Comparison of ENCODE assay signal across 8 mouse cellular contexts in the genomic region with DNA sequence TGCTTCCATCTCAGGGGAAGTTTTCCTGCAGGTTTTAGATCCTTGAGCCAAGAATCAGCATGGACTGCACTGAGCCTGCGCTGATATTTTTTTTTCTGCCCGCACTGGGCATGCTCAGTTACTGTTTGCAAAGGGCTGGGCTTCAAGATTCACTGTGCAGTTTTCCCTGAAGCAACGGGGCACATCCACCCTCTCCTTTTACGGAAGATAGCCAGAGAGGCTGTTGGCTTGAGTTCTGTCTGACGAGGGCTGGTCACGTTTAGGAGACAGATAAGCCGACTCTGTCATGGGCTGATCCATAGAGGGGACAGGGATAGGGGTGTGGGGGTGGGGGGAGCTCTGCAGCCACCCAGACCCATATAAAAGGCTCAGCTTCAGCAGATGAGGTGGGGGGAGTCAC. TPM values are rescaled to one million over a fixed set of nuclear protein-coding genes. Genes with fewer than 3 reads are reported as not detected.
DNase-seq lines count a peak whose midpoint lies in the region; ATAC-seq and TF ChIP-seq lines count a peak whose summit lies in the region.

No protein-coding gene starts in this region.

- ATAC-seq in hindbrain, embryonic 14.5 days (ENCODE audit: low FRiP score): no peak
- no peak for ATAC-seq in hindbrain, embryonic 12.5 days (ENCODE audit: low FRiP score)
- no peak for ATAC-seq in forebrain, embryonic 15.5 days (replicated peaks)
- ATAC-seq in liver, embryonic 13.5 days (ENCODE audit: low read depth): peak; percentile 78

- peak overlapping the region; percentile 25; the same call in 1 of the 2 replicates for H3K4me2 ChIP-seq in hindbrain, embryonic 14.5 days (replicated peaks)
- H3K4me2 ChIP-seq in hindbrain, embryonic 12.5 days (replicated peaks): no peak overlapping the region
- peak overlapping the region; percentile 5; the same call in 1 of the 2 replicates for H3K4me2 ChIP-seq in forebrain, embryonic 15.5 days (replicated peaks)
- H3K4me2 ChIP-seq in liver, embryonic 13.5 days: peak overlapping the region; percentile 80

- H3K4me1 ChIP-seq in hindbrain, embryonic 14.5 days (replicated peaks; ENCODE audit: control insufficient read depth, insufficient read depth, low read length): no peaks in the 10 kb centered on the region
- H3K4me1 ChIP-seq in hindbrain, embryonic 12.5 days: peaks cover 18% of the 10 kb centered on the region; the same call in 1 of the 2 replicates
- H3K4me1 ChIP-seq in forebrain, embryonic 15.5 days: peaks cover 7% of the 10 kb centered on the region; the same call in 1 of the 2 replicates
- peaks cover 17% of the 10 kb centered on the region for H3K4me1 ChIP-seq in kidney, adult 2 months (ENCODE audit: control insufficient read depth, insufficient read depth, low read length)
- H3K4me1 ChIP-seq in liver, embryonic 13.5 days (replicated peaks): peaks cover 100% of the 10 kb centered on the region

- no peaks in the 10 kb centered on the region for H3K9me3 ChIP-seq in hindbrain, embryonic 14.5 days (ENCODE audit: control insufficient read depth, low read length)
- no peaks in the 10 kb centered on the region for H3K9me3 ChIP-seq in hindbrain, embryonic 12.5 days (replicated peaks)
- no peaks in the 10 kb centered on the region for H3K9me3 ChIP-seq in forebrain, embryonic 15.5 days
- no peaks in the 10 kb centered on the region for H3K9me3 ChIP-seq in liver, embryonic 13.5 days (replicated peaks)

- no peak for TF ChIP-seq POLR2A in kidney, adult 2 months (IDR thresholded peaks at IDR 0.05; ENCODE audit: low read depth, low read length)

- H3K27ac ChIP-seq in hindbrain, embryonic 14.5 days: no peak overlapping the region
- no peak overlapping the region; the same call in 1 of the 2 replicates for H3K27ac ChIP-seq in hindbrain, embryonic 12.5 days
- no peak overlapping the region for H3K27ac ChIP-seq in forebrain, embryonic 15.5 days (replicated peaks)
- H3K27ac ChIP-seq in kidney, adult 2 months (ENCODE audit: insufficient read depth, low read depth, low read length): peak overlapping the region; percentile 37; the same call in 1 of the 2 replicates
- H3K27ac ChIP-seq in liver, embryonic 13.5 days: peak overlapping the region; percentile 97

- no peaks in the 10 kb centered on the region for H3K36me3 ChIP-seq in hindbrain, embryonic 14.5 days (replicated peaks; ENCODE audit: control insufficient read depth, insufficient read depth)
- no peaks in the 10 kb centered on the region for H3K36me3 ChIP-seq in hindbrain, embryonic 12.5 days
- H3K36me3 ChIP-seq in forebrain, embryonic 15.5 days: no peaks in the 10 kb centered on the region
- no peaks in the 10 kb centered on the region for H3K36me3 ChIP-seq in kidney, adult 2 months (ENCODE audit: control insufficient read depth, insufficient read depth, low read length)
- H3K36me3 ChIP-seq in liver, embryonic 13.5 days: peaks cover 16% of the 10 kb centered on the region

- WGBS in hindbrain, embryonic 14.5 days: 62% methylated on average over 7 of the region's 7 CpGs
- WGBS in hindbrain, embryonic 12.5 days: 71% methylated on average over 7 of the region's 7 CpGs
- 68% methylated on average over 7 of the region's 7 CpGs for WGBS in forebrain, embryonic 15.5 days
- 9% methylated on average over 7 of the region's 7 CpGs for WGBS in kidney, adult 2 months
- WGBS in liver, embryonic 13.5 days (ENCODE audit: insufficient replicate concordance): 9% methylated on average over 7 of the region's 7 CpGs

- no peak overlapping the region for H3K9ac ChIP-seq in hindbrain, embryonic 14.5 days
- no peak overlapping the region for H3K9ac ChIP-seq in hindbrain, embryonic 12.5 days
- no peak overlapping the region for H3K9ac ChIP-seq in forebrain, embryonic 15.5 days (replicated peaks)
- peak overlapping the region; percentile 74 for H3K9ac ChIP-seq in liver, embryonic 13.5 days

- no peak for DNase-seq in hindbrain, embryonic 14.5 days (ENCODE audit: low spot score)
- peak; percentile 95 for DNase-seq in brain, adult 2 months (ENCODE audit: low read depth, low spot score)
- DNase-seq in kidney, adult 2 months: peak; percentile 64
- peak; percentile 85 for DNase-seq in liver, embryonic 13.5 days
- peak; percentile 57 for DNase-seq in skeletal muscle tissue, adult 2 months (ENCODE audit: low read depth, low spot score)
- DNase-seq in frontal cortex, postnatal 25 days (ENCODE audit: low spot score in 2 of 2): no peak

- no peak for TF ChIP-seq CTCF in kidney, adult 2 months (conservative IDR thresholded peaks at IDR 0.05; ENCODE audit: insufficient read depth, insufficient read length, low read depth, low read length)

- no peak overlapping the region for H3K4me3 ChIP-seq in hindbrain, embryonic 14.5 days (replicated peaks; ENCODE audit: low read length)
- no peak overlapping the region for H3K4me3 ChIP-seq in hindbrain, embryonic 12.5 days
- no peak overlapping the region for H3K4me3 ChIP-seq in forebrain, embryonic 15.5 days
- no peak overlapping the region for H3K4me3 ChIP-seq in kidney, adult 2 months (ENCODE audit: insufficient read depth, low read depth, low read length)
- H3K4me3 ChIP-seq in liver, embryonic 13.5 days (replicated peaks): peak overlapping the region; percentile 49

- no peaks in the 10 kb centered on the region for H3K27me3 ChIP-seq in hindbrain, embryonic 14.5 days (ENCODE audit: control insufficient read depth, insufficient read depth, low read length)
- no peaks in the 10 kb centered on the region for H3K27me3 ChIP-seq in hindbrain, embryonic 12.5 days
- no peaks in the 10 kb centered on the region for H3K27me3 ChIP-seq in forebrain, embryonic 15.5 days
- H3K27me3 ChIP-seq in kidney, adult 2 months (replicated peaks; ENCODE audit: control insufficient read depth, insufficient read depth, low read length): no peaks in the 10 kb centered on the region
- no peaks in the 10 kb centered on the region for H3K27me3 ChIP-seq in liver, embryonic 13.5 days

RNA-seq across cellular contexts. Expression of gene Hk1, which starts 47.2 kb away (rescaled TPM):
- 89.9 and 105 TPM in 2 replicates for polyA plus RNA-seq in hindbrain, embryonic 14.5 days (2014; fragmentation: Nextera tagmentation; extraction: Ambion mirVana)
- polyA plus RNA-seq in hindbrain, embryonic 12.5 days (2016; fragmentation: Nextera tagmentation; extraction: Ambion mirVana): 56.6 and 60.7 TPM in 2 replicates
- polyA plus RNA-seq in forebrain, embryonic 15.5 days (2015; fragmentation: Nextera tagmentation; extraction: Ambion mirVana): 78.9 and 86.2 TPM in 2 replicates
- polyA plus RNA-seq in kidney, adult 2 months (2012; rRNA removed): 60.5 and 60.9 TPM in 2 replicates
- polyA plus RNA-seq in liver, embryonic 13.5 days (2015; fragmentation: Nextera tagmentation; extraction: Ambion mirVana): 88.4 and 108 TPM in 2 replicates

Comparison
In these comparisons a context has a peak if more than half of its experiments do, and no peak if none do; other contexts are left out.
1. DNase-seq: peak in brain, adult 2 months (single experiment), kidney, adult 2 months (single experiment), liver, embryonic 13.5 days (single experiment) and skeletal muscle tissue, adult 2 months (single experiment); none in hindbrain, embryonic 14.5 days (single experiment) and frontal cortex, postnatal 25 days (0 of 2).
2. H3K27ac ChIP-seq: peak in kidney, adult 2 months (single experiment) and liver, embryonic 13.5 days (single experiment); none in hindbrain, embryonic 14.5 days (single experiment), hindbrain, embryonic 12.5 days (single experiment) and forebrain, embryonic 15.5 days (single experiment).